Mouse (Mus musculus): ENCODE measurements at regions not wholly inside any gene's neighbourhood (a gene's known extent, or its start where the extent isn't known, plus 50 kb on each side); places are given as distances from the start of the nearest gene placed in this dataset.

DNA sequence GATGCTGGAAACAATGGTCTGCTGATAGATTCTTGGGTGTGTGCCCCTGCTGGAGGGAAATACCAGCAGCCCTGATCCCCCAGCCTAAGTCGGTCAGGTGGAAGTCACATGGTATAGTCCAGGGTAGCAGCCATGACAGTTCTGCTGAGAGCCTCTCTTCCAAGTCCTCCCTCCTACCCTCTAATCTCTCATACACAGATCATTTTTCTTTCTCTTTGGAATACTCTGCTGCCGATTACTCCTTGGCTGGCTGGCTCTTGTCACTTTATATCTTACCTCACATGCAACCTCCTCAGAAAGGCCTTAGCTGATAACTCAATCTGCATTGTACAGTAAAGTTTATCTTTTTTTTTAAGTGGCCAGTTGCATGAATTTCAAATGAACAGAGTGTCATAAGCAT is 162.5 kb upstream of the Kbtbd8 start:
- H3K4me1 ChIP-seq: no peaks in the 10 kb centered on the region
- H3K36me3 ChIP-seq: no peaks in the 10 kb centered on the region
- 46% methylated on average over 2 of the region's 2 CpGs for WGBS
- no peak overlapping the region for H3K27ac ChIP-seq
- no peak for ATAC-seq (ENCODE audit: borderline replicate concordance, extremely low read depth, low FRiP score, low TSS enrichment)
- no peaks in the 10 kb centered on the region for H3K9me3 ChIP-seq
- no peaks in the 10 kb centered on the region for H3K27me3 ChIP-seq
- H3K4me3 ChIP-seq: no peak overlapping the region
- H3K9ac ChIP-seq: no peak overlapping the region
- H3K4me2 ChIP-seq: no peak overlapping the region

DNA sequence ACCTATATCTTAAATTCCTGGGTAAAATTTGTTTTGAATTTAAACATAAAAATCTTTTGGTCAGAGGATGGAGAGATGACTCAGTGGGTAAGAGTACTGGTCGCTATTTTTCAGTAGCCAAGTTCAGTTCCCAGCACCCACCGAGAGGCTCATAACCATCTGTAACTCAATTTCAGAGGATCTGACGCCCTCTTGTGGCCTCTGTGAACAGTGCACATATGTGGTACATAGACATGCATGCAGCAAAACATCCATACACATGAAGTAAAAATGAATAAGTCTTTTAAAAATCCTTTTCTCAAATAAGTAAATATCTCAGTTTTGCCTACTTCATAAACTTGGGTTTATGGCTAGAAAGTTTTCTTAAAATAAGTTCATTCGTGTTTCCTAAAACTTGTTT is 163.4 kb upstream of the Kbtbd8 start:
- no peaks in the 10 kb centered on the region for H3K36me3 ChIP-seq
- H3K4me2 ChIP-seq: no peak overlapping the region
- H3K9me3 ChIP-seq: no peaks in the 10 kb centered on the region
- no peak overlapping the region for H3K9ac ChIP-seq
- no peaks in the 10 kb centered on the region for H3K27me3 ChIP-seq
- no peak overlapping the region for H3K4me3 ChIP-seq
- H3K4me1 ChIP-seq: no peaks in the 10 kb centered on the region
- no peak for ATAC-seq (ENCODE audit: borderline replicate concordance, extremely low read depth, low FRiP score, low TSS enrichment)
- H3K27ac ChIP-seq: no peak overlapping the region
- WGBS: 82% methylated on average over 4 of the region's 4 CpGs

DNA sequence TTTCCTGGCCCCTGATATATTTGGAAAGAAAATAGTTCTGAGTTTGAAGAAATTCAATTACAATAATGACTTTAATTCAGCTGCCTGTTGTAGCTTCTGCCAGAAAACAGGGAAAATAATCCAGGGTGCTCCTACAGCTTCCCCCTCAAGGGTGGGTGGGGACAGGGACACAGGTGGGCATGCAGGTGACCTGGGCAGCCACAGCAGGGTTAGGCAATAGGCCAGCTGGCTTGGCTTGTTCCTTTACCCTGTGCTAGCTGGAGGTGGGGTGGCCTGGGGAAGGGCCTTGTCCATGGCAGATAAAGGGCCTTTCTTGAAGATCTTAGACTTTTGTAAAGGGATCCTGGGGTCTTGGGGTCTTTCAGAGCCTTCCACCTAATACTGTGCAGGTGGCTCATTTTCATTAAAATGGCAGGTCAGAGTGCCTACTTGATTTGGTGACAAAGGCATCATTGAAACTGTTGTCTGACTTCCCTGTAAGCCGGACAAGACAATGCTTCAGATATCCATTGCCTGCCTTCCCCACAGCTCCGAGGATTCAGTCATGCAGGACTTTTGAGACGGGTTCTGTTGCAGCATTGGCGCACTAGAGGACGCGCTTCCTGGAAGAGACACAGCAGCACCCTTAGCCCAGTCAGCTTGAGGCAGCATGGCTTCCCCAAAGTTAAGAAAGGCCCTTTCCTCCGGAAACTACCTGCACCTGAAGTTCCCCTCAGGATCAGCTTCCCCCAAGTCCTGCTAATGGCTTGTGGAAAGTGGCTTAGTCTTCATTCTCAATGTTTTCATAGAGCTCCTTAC is 164.9 kb upstream of the Kbtbd8 start:
- Histone ChIP-seq H3K4me2 (no peak overlapping the region), H3K4me1 (no peaks in the 10 kb centered on the region), H3K9ac (no peak overlapping the region), H3K36me3 (no peaks in the 10 kb centered on the region), H3K27me3 (no peaks in the 10 kb centered on the region), H3K9me3 (no peaks in the 10 kb centered on the region), H3K27ac (no peak overlapping the region), H3K4me3 (no peak overlapping the region)
- no peak for ATAC-seq (ENCODE audit: borderline replicate concordance, extremely low read depth, low FRiP score, low TSS enrichment)
- WGBS: 88% methylated on average over 7 of the region's 7 CpGs

DNA sequence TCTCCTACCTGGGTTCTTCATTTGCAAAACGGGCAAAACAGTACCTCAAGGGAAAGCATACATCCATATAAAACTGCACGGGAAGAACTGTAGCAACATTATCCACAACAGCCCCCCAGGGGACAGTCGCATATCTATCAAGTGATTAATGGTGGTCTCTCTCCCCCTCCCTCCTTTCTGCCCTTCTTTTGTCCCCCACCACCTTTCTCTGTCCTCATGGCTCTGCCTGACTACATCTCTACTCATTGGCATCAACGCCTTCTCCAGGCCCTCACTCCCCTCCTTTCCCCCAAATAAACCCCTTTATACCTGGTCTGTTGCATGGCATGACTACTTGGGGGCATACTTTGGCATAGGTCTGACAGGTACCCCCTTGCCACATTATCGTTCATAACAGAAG is 166.1 kb upstream of the Kbtbd8 start:
- Histone ChIP-seq H3K27me3 (no peaks in the 10 kb centered on the region), H3K9me3 (no peaks in the 10 kb centered on the region), H3K4me1 (no peaks in the 10 kb centered on the region; the same call in 1 of the 2 replicates), H3K4me3 (no peak overlapping the region), H3K27ac (no peak overlapping the region), H3K36me3 (no peaks in the 10 kb centered on the region), H3K9ac (no peak overlapping the region), H3K4me2 (no peak overlapping the region)
- no peak for ATAC-seq (ENCODE audit: borderline replicate concordance, extremely low read depth, low FRiP score, low TSS enrichment)
- 82% methylated on average over 5 of the region's 5 CpGs for WGBS

DNA sequence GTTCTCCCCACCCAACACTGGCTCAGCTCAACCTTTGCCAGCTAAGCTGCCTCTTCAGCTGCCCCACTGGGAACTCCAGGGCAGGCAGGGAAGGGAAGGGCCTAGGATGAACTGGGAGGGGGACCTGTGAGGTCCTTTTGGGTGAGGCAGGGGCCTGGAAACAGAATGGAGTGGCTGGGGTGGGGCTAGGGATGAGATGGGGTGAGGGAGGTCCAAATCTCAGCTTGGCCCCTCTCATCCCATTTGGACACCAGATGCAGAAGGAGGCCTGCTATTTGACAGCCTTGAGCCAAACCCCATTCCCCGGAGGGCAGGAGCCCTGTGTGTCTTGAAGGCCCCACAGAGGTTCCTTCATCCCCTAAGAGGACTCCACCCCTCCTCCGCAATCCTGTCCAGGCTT is 166.7 kb upstream of the Kbtbd8 start:
- Histone ChIP-seq H3K9ac (no peak overlapping the region), H3K36me3 (no peaks in the 10 kb centered on the region), H3K4me1 (no peaks in the 10 kb centered on the region; the same call in 1 of the 2 replicates), H3K27me3 (no peaks in the 10 kb centered on the region), H3K9me3 (no peaks in the 10 kb centered on the region), H3K4me3 (no peak overlapping the region), H3K4me2 (no peak overlapping the region), H3K27ac (no peak overlapping the region)
- ATAC-seq (ENCODE audit: borderline replicate concordance, extremely low read depth, low FRiP score, low TSS enrichment): no peak
- WGBS: 72% methylated on average over 2 of the region's 2 CpGs

DNA sequence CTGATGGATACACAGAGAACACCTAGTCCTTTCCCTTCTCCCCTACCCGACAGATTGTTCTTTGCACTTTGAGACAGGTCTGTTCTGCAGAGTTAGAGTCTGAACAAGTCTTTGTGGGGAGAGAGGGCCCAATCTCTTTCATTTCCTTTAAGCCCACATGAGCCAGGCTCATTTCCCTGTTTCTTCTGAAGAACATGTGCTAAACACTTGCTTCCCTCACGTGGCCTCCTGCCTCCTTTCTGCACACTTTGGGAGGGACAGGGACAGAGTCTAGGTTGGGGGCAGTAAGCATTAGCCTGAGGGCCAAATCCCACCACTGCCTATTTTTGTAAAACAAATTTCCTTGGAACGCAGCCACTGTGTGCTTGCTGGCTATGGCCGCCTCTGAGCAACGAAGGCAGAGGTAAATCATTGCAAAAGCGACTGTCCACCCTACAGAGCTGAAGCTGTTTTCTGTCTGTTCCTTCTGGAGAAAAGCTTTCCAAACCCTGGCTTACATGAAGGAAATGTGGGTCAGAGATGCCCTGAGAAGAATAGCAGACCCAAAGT is 170.6 kb upstream of the Kbtbd8 start:
- WGBS: 59% methylated on average over 6 of the region's 6 CpGs
- no peak for ATAC-seq (ENCODE audit: borderline replicate concordance, extremely low read depth, low FRiP score, low TSS enrichment)
- H3K4me3 ChIP-seq: no peak overlapping the region
- no peak overlapping the region for H3K27ac ChIP-seq
- H3K36me3 ChIP-seq: no peaks in the 10 kb centered on the region
- H3K4me2 ChIP-seq: no peak overlapping the region
- H3K4me1 ChIP-seq: no peaks in the 10 kb centered on the region; the same call in 1 of the 2 replicates
- no peaks in the 10 kb centered on the region for H3K27me3 ChIP-seq
- H3K9me3 ChIP-seq: no peaks in the 10 kb centered on the region
- no peak overlapping the region for H3K9ac ChIP-seq

DNA sequence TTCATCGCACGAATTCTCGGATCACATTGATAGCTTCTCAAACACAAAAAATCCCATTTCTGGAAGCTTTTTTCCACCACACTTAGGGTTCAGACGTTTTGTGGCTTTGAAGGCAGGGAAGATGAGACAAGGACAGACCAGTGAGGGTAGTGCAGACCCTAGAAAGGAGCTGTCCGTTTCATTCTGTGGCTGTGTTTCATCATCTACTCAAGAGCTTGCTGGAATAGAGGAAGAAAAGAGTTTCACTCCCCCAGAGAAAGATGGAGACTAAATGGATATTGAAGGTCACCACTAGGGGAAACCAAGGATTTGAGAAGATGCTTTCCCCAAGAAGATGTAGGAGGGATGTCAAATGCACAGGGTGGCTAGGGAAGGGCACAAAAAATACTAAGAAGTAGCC is 171.3 kb upstream of the Kbtbd8 start:
- Histone ChIP-seq H3K4me3 (no peak overlapping the region), H3K9me3 (no peaks in the 10 kb centered on the region), H3K36me3 (no peaks in the 10 kb centered on the region), H3K4me2 (no peak overlapping the region), H3K27ac (no peak overlapping the region), H3K27me3 (no peaks in the 10 kb centered on the region), H3K9ac (no peak overlapping the region), H3K4me1 (no peaks in the 10 kb centered on the region; the same call in 1 of the 2 replicates)
- ATAC-seq (ENCODE audit: borderline replicate concordance, extremely low read depth, low FRiP score, low TSS enrichment): no peak
- WGBS: 77% methylated on average over 5 of the region's 5 CpGs

DNA sequence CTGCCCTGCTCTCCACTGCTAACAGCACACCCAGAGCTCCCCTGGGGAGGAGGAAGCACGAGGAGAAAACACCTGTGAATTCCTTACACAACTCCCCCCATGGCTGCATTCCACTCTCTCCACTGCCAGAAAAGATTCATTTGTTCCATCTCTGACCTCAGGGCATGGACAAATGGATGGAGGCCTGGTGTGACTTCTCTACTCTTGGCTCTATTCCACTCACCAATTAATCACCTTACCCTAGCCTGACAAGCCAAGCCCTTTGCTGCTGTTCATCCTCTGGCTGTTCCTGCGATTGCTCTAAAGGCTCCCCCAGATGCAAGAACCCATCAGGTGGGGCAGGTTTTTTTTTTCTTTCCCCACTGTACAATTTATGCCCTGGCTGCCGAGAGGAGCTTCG is 172.8 kb upstream of the Kbtbd8 start:
- no peak overlapping the region for H3K4me2 ChIP-seq
- WGBS: 45% methylated on average over 4 of the region's 4 CpGs
- no peak overlapping the region for H3K4me3 ChIP-seq
- H3K4me1 ChIP-seq: no peaks in the 10 kb centered on the region; the same call in 1 of the 2 replicates
- no peak overlapping the region for H3K9ac ChIP-seq
- H3K27me3 ChIP-seq: no peaks in the 10 kb centered on the region
- no peaks in the 10 kb centered on the region for H3K36me3 ChIP-seq
- no peaks in the 10 kb centered on the region for H3K9me3 ChIP-seq
- no peak overlapping the region for H3K27ac ChIP-seq
- no peak for ATAC-seq (ENCODE audit: borderline replicate concordance, extremely low read depth, low FRiP score, low TSS enrichment)

DNA sequence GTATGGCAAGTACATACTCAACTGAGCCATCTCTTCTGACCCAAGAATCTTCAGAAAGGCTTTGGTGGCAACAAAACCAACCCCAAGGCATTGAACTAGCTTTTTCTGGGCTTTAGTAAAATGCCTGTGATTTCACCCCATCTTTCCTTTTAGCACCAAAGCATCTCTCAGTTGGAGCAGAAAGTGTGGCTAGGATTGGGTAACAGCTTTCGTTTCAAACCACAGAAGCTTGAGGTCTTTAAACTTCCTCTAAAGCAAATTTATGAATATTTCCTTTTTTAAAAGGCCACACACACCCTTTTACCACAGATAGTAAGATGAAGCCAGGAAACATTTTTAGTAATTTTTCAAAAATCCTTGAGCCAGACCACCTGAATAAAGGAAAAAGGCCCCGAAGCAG is 178.1 kb upstream of the Kbtbd8 start:
- Histone ChIP-seq H3K36me3 (no peaks in the 10 kb centered on the region), H3K4me2 (no peak overlapping the region), H3K4me1 (no peaks in the 10 kb centered on the region), H3K27ac (no peak overlapping the region), H3K27me3 (no peaks in the 10 kb centered on the region), H3K4me3 (no peak overlapping the region), H3K9ac (no peak overlapping the region), H3K9me3 (no peaks in the 10 kb centered on the region)
- 86% methylated on average over 2 of the region's 2 CpGs for WGBS
- ATAC-seq (ENCODE audit: borderline replicate concordance, extremely low read depth, low FRiP score, low TSS enrichment): no peak

DNA sequence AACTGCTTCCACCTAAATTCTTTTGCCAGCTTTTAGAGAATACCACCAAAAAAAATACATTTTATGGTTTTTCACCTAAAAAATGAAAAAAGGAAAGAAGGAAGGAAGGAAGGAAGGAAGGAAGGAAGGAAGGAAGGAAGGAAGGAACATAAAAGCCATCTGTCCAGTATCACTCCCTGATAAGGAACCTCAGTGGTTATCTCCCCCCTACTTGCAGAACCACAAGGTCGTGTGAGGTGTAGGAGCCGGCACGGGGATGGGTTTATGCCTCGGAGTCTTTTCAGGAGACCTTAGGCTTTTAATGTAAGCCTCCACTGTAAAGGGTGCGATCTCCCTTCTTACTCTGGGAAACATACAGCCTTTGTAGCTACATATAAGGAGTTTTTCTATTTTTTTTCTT is 180.8 kb upstream of the Kbtbd8 start:
- Histone ChIP-seq H3K4me3 (no peak overlapping the region), H3K4me1 (no peaks in the 10 kb centered on the region), H3K9me3 (no peaks in the 10 kb centered on the region), H3K9ac (no peak overlapping the region), H3K27ac (no peak overlapping the region), H3K36me3 (no peaks in the 10 kb centered on the region), H3K4me2 (no peak overlapping the region), H3K27me3 (no peaks in the 10 kb centered on the region)
- no peak for ATAC-seq (ENCODE audit: borderline replicate concordance, extremely low read depth, low FRiP score, low TSS enrichment)
- WGBS: 67% methylated on average over 5 of the region's 5 CpGs

DNA sequence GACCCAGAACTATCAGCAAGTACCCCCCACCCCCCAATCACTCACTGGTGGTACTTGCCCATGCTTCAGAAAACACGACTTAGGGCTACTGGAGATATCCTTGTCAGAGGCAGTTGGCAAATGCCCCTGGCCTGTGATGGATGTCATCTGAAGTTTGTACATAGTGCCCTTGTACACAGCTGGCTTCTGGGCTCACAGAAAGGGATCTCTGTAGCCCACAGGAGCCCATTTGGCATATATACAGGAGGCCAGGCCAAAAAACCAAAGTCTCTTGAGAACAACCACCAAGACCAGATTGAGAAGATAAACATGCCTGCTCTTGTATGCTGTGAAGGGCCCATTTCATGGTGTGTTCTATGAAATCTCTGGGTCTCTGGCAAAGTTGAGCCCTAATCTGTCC is 181.3 kb upstream of the Kbtbd8 start:
- Histone ChIP-seq H3K4me1 (no peaks in the 10 kb centered on the region), H3K27ac (no peak overlapping the region), H3K9me3 (no peaks in the 10 kb centered on the region), H3K36me3 (no peaks in the 10 kb centered on the region), H3K9ac (no peak overlapping the region), H3K4me2 (no peak overlapping the region), H3K27me3 (no peaks in the 10 kb centered on the region), H3K4me3 (no peak overlapping the region)
- 85% methylated on average over 1 of the region's 1 CpGs for WGBS
- no peak for ATAC-seq (ENCODE audit: borderline replicate concordance, extremely low read depth, low FRiP score, low TSS enrichment)

DNA sequence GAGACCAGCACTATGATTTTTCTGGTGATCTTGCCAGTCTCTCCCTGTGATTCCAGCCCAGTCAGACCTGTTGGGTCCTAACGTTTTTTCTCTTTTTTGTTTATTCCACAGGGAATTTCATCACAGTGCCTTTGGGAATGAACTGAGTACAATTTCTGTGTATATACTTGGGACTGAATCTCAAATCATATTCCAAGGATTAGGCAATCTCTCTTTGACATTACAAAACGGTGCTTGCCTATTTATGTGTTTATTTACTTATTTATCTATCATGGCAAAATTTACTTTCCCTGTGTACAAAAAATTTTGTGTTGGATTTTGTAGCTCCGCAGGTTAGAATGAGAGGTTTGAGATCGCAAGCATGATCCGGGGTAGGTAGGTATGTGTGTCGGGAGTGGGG is 189.2 kb upstream of the Kbtbd8 start:
- Histone ChIP-seq H3K4me1 (no peaks in the 10 kb centered on the region), H3K4me3 (no peak overlapping the region), H3K4me2 (no peak overlapping the region), H3K9ac (no peak overlapping the region), H3K9me3 (no peaks in the 10 kb centered on the region), H3K36me3 (no peaks in the 10 kb centered on the region), H3K27ac (no peak overlapping the region), H3K27me3 (no peaks in the 10 kb centered on the region)
- no peak for ATAC-seq (ENCODE audit: borderline replicate concordance, extremely low read depth, low FRiP score, low TSS enrichment)
- 81% methylated on average over 6 of the region's 6 CpGs for WGBS
